In the genomic region with DNA sequence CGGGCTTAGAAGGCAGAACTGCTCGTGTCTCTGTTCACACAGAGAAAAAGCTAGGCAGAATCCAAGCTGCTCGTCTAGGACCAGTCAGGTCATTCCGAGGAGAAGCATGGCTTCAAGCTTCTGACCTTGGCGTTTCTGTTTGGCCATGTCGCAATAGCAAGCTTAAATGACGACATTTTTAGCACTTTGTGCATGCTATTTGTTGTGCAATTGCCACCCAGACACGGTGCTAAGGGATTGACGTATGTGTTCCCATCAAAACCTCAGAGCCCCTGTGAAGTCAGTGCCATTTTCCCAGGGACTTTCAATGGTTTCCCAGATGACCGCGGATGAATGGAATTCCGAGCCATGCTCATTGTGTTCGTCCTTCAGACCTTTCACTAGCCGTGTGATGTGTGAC, we compare ENCODE assay signal across 22 mouse cellular contexts. TPM values are rescaled to one million over a fixed set of nuclear protein-coding genes. Genes with fewer than 3 reads are reported as not detected.
DNase-seq lines count a peak whose midpoint lies in the region; ATAC-seq lines count a peak whose summit lies in the region.
"Had no signal": no experiment of that assay in that cellular context is flagged by ENCODE, and none has a peak within 500 bp of the region (broad histone marks: within the 10 kb centered on the region; RNA-seq: fewer than 3 reads in every experiment).

No protein-coding gene starts in this region.

- H3K9ac ChIP-seq in kidney, embryonic 14.5 days (ENCODE audit: low read depth, low read length): no peak overlapping the region
- H3K9ac ChIP-seq: forebrain, embryonic 15.5 days; heart, embryonic 15.5 days; lung, embryonic 14.5 days; neural tube, embryonic 15.5 days had no signal

- ATAC-seq in kidney, embryonic 14.5 days (ENCODE audit: low FRiP score, low TSS enrichment): no peak
- ATAC-seq: forebrain, embryonic 15.5 days had no signal

- DNase-seq in lung, postnatal 10 days: peak; percentile 32
- no peak for DNase-seq in lung, postnatal 25 days (ENCODE audit: low spot score)
- peak; percentile 58 for DNase-seq in lung, postnatal 36 days
- no peak for DNase-seq in layer of hippocampus, adult 9-10 months (ENCODE audit: low spot score)
- no peak for DNase-seq in embryo, embryonic 9.5 days (ENCODE audit: extremely low spot score)
- DNase-seq: cerebellum, adult 11-12 months; cerebellum, postnatal 25 days; heart, adult 11 months; kidney, adult 9 months; layer of hippocampus, postnatal 36 days; left cerebral cortex, postnatal 4 days; lung, embryonic 14.5 days; right cerebral cortex, postnatal 4 days; thymus, postnatal 36 days had no signal

- no peak overlapping the region for H3K4me2 ChIP-seq in kidney, embryonic 14.5 days (replicated peaks; ENCODE audit: low read depth, low read length)
- H3K4me2 ChIP-seq: forebrain, embryonic 15.5 days; heart, embryonic 15.5 days; lung, embryonic 14.5 days; neural tube, embryonic 15.5 days had no signal

- 85% methylated on average over 14 of the region's 14 CpGs for WGBS in kidney, embryonic 14.5 days

- peaks cover 16% of the 10 kb centered on the region for H3K4me1 ChIP-seq in brown adipose tissue, adult 24 weeks (ENCODE audit: control insufficient read depth, insufficient read depth, insufficient read length, low read length)
- H3K4me1 ChIP-seq in kidney, embryonic 14.5 days (ENCODE audit: control insufficient read depth, insufficient read depth, low read length): no peaks in the 10 kb centered on the region
- H3K4me1 ChIP-seq: forebrain, embryonic 15.5 days; hindbrain, embryonic 10.5 days; midbrain, embryonic 10.5 days; neural tube, embryonic 15.5 days had no signal

- no peak overlapping the region for H3K4me3 ChIP-seq in brown adipose tissue, adult 24 weeks (ENCODE audit: insufficient read depth, low read depth, low read length)
- H3K4me3 ChIP-seq in kidney, embryonic 14.5 days (ENCODE audit: low read length): no peak overlapping the region
- H3K4me3 ChIP-seq: embryonic facial prominence, embryonic 10.5 days; forebrain, embryonic 15.5 days; heart, embryonic 15.5 days; hindbrain, embryonic 10.5 days; midbrain, embryonic 10.5 days; neural tube, embryonic 15.5 days had no signal

- H3K27ac ChIP-seq in brown adipose tissue, adult 24 weeks (replicated peaks; ENCODE audit: low read depth, low read length): peak overlapping the region; percentile 59
- no peak overlapping the region for H3K27ac ChIP-seq in kidney, embryonic 14.5 days (ENCODE audit: low read depth, low read length)
- H3K27ac ChIP-seq: embryonic facial prominence, embryonic 10.5 days; forebrain, embryonic 15.5 days; heart, embryonic 15.5 days; hindbrain, embryonic 10.5 days; midbrain, embryonic 10.5 days; neural tube, embryonic 15.5 days had no signal

- H3K9me3 ChIP-seq in kidney, embryonic 14.5 days (ENCODE audit: control insufficient read depth, low read length): no peaks in the 10 kb centered on the region
- H3K9me3 ChIP-seq: embryonic facial prominence, embryonic 10.5 days; forebrain, embryonic 15.5 days; heart, embryonic 15.5 days; hindbrain, embryonic 10.5 days; midbrain, embryonic 10.5 days; neural tube, embryonic 15.5 days had no signal

- H3K36me3 ChIP-seq in kidney, embryonic 14.5 days (ENCODE audit: control insufficient read depth, insufficient read depth, low read length): no peaks in the 10 kb centered on the region
- H3K36me3 ChIP-seq: embryonic facial prominence, embryonic 10.5 days; forebrain, embryonic 15.5 days; heart, embryonic 15.5 days; hindbrain, embryonic 10.5 days; midbrain, embryonic 10.5 days; neural tube, embryonic 15.5 days had no signal

- no peaks in the 10 kb centered on the region for H3K27me3 ChIP-seq in kidney, embryonic 14.5 days (ENCODE audit: control insufficient read depth, insufficient read depth, low read length)
- H3K27me3 ChIP-seq: forebrain, embryonic 15.5 days; neural tube, embryonic 15.5 days had no signal

RNA-seq across cellular contexts. Expression of gene Hdc, which starts 18.6 kb away (rescaled TPM):
- polyA plus RNA-seq in brown adipose tissue, adult 24 weeks (2012; ENCODE audit: insufficient read depth, insufficient read length, missing spikeins): 1.4 and 2.1 TPM in 2 replicates
- polyA plus RNA-seq in kidney, embryonic 14.5 days (2014; fragmentation: Nextera tagmentation; extraction: Ambion mirVana): 16.3 and 45.6 TPM in 2 replicates

RNA-seq across cellular contexts. Expression of gene Slc27a2, which starts 48.3 kb away (rescaled TPM):
- 53.3 and 74.1 TPM in 2 replicates for polyA plus RNA-seq in brown adipose tissue, adult 24 weeks (2012; ENCODE audit: insufficient read depth, insufficient read length, missing spikeins)
- 3.9 and 9.6 TPM in 2 replicates for polyA plus RNA-seq in kidney, embryonic 14.5 days (2014; fragmentation: Nextera tagmentation; extraction: Ambion mirVana)

Comparison
In these comparisons a context has a peak if more than half of its experiments do, and no peak if none do; other contexts are left out.
1. DNase-seq: peak in lung, postnatal 10 days (single experiment) and lung, postnatal 36 days (single experiment); none in lung, postnatal 25 days (single experiment), layer of hippocampus, adult 9-10 months (single experiment) and embryo, embryonic 9.5 days (single experiment).